Mouse (Mus musculus) CH12.LX (cell line): ENCODE data around the gene Pigk. TPM values are rescaled to one million over a fixed set of nuclear protein-coding genes. Genes with fewer than 3 reads are reported as not detected.

Experiments
- DNase-seq: peaks from one replicate; pipeline ENCODE4 v3.0.0-alpha.2; 2013; ENCODE audit errors: extremely low read depth
- H3K27ac ChIP-seq: 2 replicates; pipeline ENCODE4 v1.5.1; 2012; ENCODE audit warnings: low read depth, mild to moderate bottlenecking, control low read depth, moderate library complexity; ENCODE audit not compliant: insufficient read depth
- H3K27me3 ChIP-seq: replicated peaks from 2 replicates; pipeline ENCODE3; 2012; ENCODE audit warnings: inconsistent platforms
- H3K36me3 ChIP-seq, 2 experiments: replicated peaks in 1 of 2; 2 replicates each; pipeline versions ENCODE3 to v1.6.1; 2012; ENCODE audit warnings: inconsistent platforms in 1 of 2, low read length in 1 of 2, mild to moderate bottlenecking in 1 of 2, mixed read lengths in 1 of 2, moderate library complexity in 1 of 2; ENCODE audit not compliant: control insufficient read depth in 1 of 2, insufficient read depth in 1 of 2
- H3K4me1 ChIP-seq, 2 experiments: 2 replicates each; pipeline ENCODE4 v1.6.1; 2012; ENCODE audit warnings: inconsistent platforms in 1 of 2, moderate library complexity in 1 of 2; ENCODE audit not compliant: insufficient read depth in 2 of 2, control insufficient read depth in 1 of 2
- H3K4me2 ChIP-seq: 2 replicates; pipeline ENCODE4 v1.6.1; 2012; ENCODE audit warnings: low read depth, mild to moderate bottlenecking, control low read depth; ENCODE audit not compliant: poor library complexity, insufficient read depth, severe bottlenecking
- H3K4me3 ChIP-seq, 3 experiments: fragments of 150-350 bp in 1 of 3; sonication (generic) in 1 of 3; replicated peaks in 1 of 3; 2 replicates each; pipeline versions ENCODE3 to v1.5.1; 2011 to 2012; ENCODE audit warnings: low read depth in 2 of 3, low read length in 2 of 3, mild to moderate bottlenecking in 2 of 3, moderate library complexity in 2 of 3, control low read depth in 1 of 3, improper control_type of control experiment in 1 of 3, inconsistent platforms in 1 of 3, mixed read lengths in 1 of 3; ENCODE audit not compliant: poor library complexity in 1 of 3
- H3K79me2 ChIP-seq: replicated peaks from 2 replicates; pipeline ENCODE4 v1.6.1; 2012; ENCODE audit warnings: mild to moderate bottlenecking, moderate library complexity; ENCODE audit not compliant: control insufficient read depth, poor library complexity, insufficient read depth, severe bottlenecking; ENCODE audit errors: extremely low read depth
- H3K9ac ChIP-seq: 2 replicates; pipeline ENCODE4 v1.6.1; 2012; ENCODE audit warnings: low read depth, mild to moderate bottlenecking, control low read depth, moderate library complexity; ENCODE audit not compliant: insufficient read depth
- H3K9me3 ChIP-seq: replicated peaks from 2 replicates; pipeline ENCODE3; 2012; ENCODE audit warnings: low read length, inconsistent platforms, mixed read lengths
- BHLHE40 ChIP-seq: IDR thresholded peaks from 2 replicates; pipeline ENCODE4 v1.6.1; 2011; ENCODE audit warnings: mild to moderate bottlenecking, low read depth, low read length, improper control_type of control experiment
- CHD1 ChIP-seq: IDR thresholded peaks from 2 replicates; pipeline ENCODE4 v1.6.1; 2012; ENCODE audit warnings: low read depth, low read length, improper control_type of control experiment, inconsistent platforms
- CTCF ChIP-seq, 2 experiments: IDR thresholded peaks in 1 of 2; conservative IDR thresholded peaks in 1 of 2; 2 replicates each; pipeline ENCODE4 v1.5.1; 2011 to 2012; ENCODE audit warnings: low read depth in 2 of 2, low read length in 2 of 2, improper control_type of control experiment in 1 of 2, inconsistent platforms in 1 of 2, mild to moderate bottlenecking in 1 of 2, moderate library complexity in 1 of 2
- E2F4 ChIP-seq: IDR thresholded peaks from 2 replicates; pipeline ENCODE4 v1.6.1; 2011; ENCODE audit warnings: low read depth, low read length, improper control_type of control experiment; ENCODE audit not compliant: insufficient replicate concordance
- ELF1 ChIP-seq: IDR thresholded peaks from 2 replicates; pipeline ENCODE4 v1.6.1; 2014; ENCODE audit warnings: low read depth, mild to moderate bottlenecking, inconsistent platforms, low read length, improper control_type of control experiment
- HCFC1 ChIP-seq: IDR thresholded peaks from 2 replicates; pipeline ENCODE4 v1.6.1; 2012; ENCODE audit warnings: low read depth, mild to moderate bottlenecking, inconsistent platforms, low read length, improper control_type of control experiment
- IRF4 ChIP-seq: IDR thresholded peaks from 2 replicates; pipeline ENCODE4 v1.6.1; 2014; ENCODE audit warnings: low read depth, mild to moderate bottlenecking, inconsistent platforms, low read length, improper control_type of control experiment
- MAFK ChIP-seq: IDR thresholded peaks from 2 replicates; pipeline ENCODE4 v1.6.1; 2011; ENCODE audit warnings: low read length, improper control_type of control experiment; ENCODE audit not compliant: insufficient replicate concordance
- MAX ChIP-seq: IDR thresholded peaks from 2 replicates; pipeline ENCODE4 v1.6.1; 2011; ENCODE audit warnings: low read length, improper control_type of control experiment
- MEF2A ChIP-seq: IDR thresholded peaks from 2 replicates; pipeline ENCODE4 v1.6.1; 2014; ENCODE audit warnings: low read depth, mild to moderate bottlenecking, inconsistent platforms, low read length, improper control_type of control experiment, borderline replicate concordance
- MXI1 ChIP-seq: IDR thresholded peaks from 2 replicates; pipeline ENCODE4 v1.6.1; 2011; ENCODE audit warnings: mild to moderate bottlenecking, low read depth, low read length, improper control_type of control experiment
- MYC ChIP-seq: IDR thresholded peaks from 2 replicates; pipeline ENCODE4 v1.6.1; 2011; ENCODE audit warnings: low read depth, mild to moderate bottlenecking, improper control_type of control experiment, low read length
- NELFE ChIP-seq: IDR thresholded peaks from 2 replicates; pipeline ENCODE4 v1.6.1; 2011; ENCODE audit warnings: low read depth, low read length, improper control_type of control experiment
- NRF1 ChIP-seq: IDR thresholded peaks from 2 replicates; pipeline ENCODE4 v1.6.1; 2014; ENCODE audit warnings: low read depth, mild to moderate bottlenecking, inconsistent platforms, low read length, improper control_type of control experiment, moderate library complexity
- PAX5 ChIP-seq: IDR thresholded peaks from 2 replicates; pipeline ENCODE4 v1.6.1; 2012; ENCODE audit warnings: low read length, inconsistent platforms, mixed read lengths
- POLR2AphosphoS2 ChIP-seq: IDR thresholded peaks from 2 replicates; pipeline ENCODE4 v1.6.1; 2011; ENCODE audit warnings: low read depth, low read length, improper control_type of control experiment
- RAD21 ChIP-seq: IDR thresholded peaks from 2 replicates; pipeline ENCODE4 v1.6.1; 2011; ENCODE audit warnings: low read depth, mild to moderate bottlenecking, low read length, improper control_type of control experiment, moderate library complexity
- SMC3 ChIP-seq: IDR thresholded peaks from 2 replicates; pipeline ENCODE4 v1.6.1; 2011; ENCODE audit warnings: low read depth, low read length, improper control_type of control experiment
- TCF12 ChIP-seq: IDR thresholded peaks from 2 replicates; pipeline ENCODE4 v1.6.1; 2014; ENCODE audit warnings: low read depth, mild to moderate bottlenecking, inconsistent platforms, low read length, improper control_type of control experiment
- UBTF ChIP-seq: IDR thresholded peaks from 2 replicates; pipeline ENCODE4 v1.6.1; 2012; ENCODE audit warnings: low read depth, mild to moderate bottlenecking, inconsistent platforms, low read length, improper control_type of control experiment, moderate library complexity
- USF2 ChIP-seq: conservative IDR thresholded peaks from 2 replicates; pipeline ENCODE4 v1.6.1; 2011; ENCODE audit warnings: low read depth, low read length, improper control_type of control experiment
- ZC3H11A ChIP-seq: IDR thresholded peaks from 2 replicates; pipeline ENCODE4 v1.6.1; 2012; ENCODE audit warnings: low read depth, mild to moderate bottlenecking, inconsistent platforms, low read length, improper control_type of control experiment
- ZNF384 ChIP-seq: IDR thresholded peaks from 2 replicates; pipeline ENCODE4 v1.6.1; 2012; ENCODE audit warnings: low read depth, low read length, improper control_type of control experiment, inconsistent platforms
- dilution Hi-C: fragments of 300-500 bp; cut with MboI; formaldehyde crosslinking; loops from 2 replicates; pipeline ENCODE4 v1.14.3; 2020; ENCODE audit warnings: low sequenced_read_pairs; ENCODE audit not compliant: extremely low pct_unique_long_range_greater_than_20kb, extremely low pct_ligation_motif_present
- in situ Hi-C: fragments of 300-500 bp; cut with MboI; formaldehyde crosslinking; loops from 3 replicates; pipeline ENCODE4 v1.14.3; 2019; ENCODE audit warnings: low sequenced_read_pairs, low pct_ligation_motif_present, low pct_unique_long_range_greater_than_20kb, mixed read lengths
- polyA plus RNA-seq: library from polyadenylated mRNA; unstranded; fragments of >175 nt; gene quantifications from 2 replicates; pipeline ENCODE4 v1.2.1, GENCODE M21; 2012; ENCODE audit warnings: low read depth; ENCODE audit not compliant: insufficient read length
- total RNA-seq, 2 experiments: library from RNA; depleted of rRNA; stranded (reverse); fragments of 300-350 nt in 1 of 2; fragments of >200 nt in 1 of 2; gene quantifications; 2 replicates each; pipeline ENCODE4 v1.2.3; 2012 to 2014

The Pigk gene
- total and polyA plus RNA-seq, 3 experiments, result 56.4 to 79.3 (median 67.5) TPM

DNA sequence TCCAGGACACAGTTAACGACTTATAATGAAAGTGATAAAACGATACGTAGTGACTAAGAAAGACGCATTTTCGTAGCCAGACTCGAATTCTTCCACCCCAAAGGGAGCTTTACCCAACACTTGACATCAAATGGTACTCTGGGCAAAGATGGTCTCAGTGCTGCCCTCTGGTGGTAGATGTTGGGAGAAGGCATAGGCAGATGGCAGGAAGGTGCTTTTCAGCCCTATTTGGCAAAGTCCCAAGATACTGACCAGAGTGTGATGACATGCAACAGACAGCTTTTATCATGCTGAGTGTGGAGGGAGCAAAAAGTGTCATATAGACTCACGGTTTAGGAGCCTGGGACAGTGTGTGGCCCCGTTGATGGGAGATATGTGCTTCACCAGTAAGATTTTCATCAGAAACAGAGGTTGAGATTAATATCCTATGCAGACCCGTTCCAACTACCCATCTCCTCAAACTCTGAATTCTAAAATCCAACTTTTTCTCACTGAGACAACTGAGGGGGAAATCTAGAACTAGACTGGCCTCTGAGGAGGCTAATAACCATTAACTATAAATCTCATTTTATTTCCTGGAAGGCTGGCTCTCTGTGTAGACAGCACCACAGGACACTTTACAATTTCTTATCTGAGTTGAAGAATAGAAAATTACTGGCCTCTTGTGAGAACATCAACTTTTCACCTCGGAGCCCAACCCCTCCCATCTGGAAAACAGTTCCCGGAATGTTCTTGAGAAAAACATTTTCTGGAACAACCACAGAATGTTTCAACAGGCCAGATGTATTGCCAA is 244.7 kb downstream of the Pigk start:
- no peak overlapping the region for H3K9ac ChIP-seq
- in situ Hi-C loops, result no loop called here
- no peaks in the 10 kb centered on the region for H3K36me3 ChIP-seq

DNA sequence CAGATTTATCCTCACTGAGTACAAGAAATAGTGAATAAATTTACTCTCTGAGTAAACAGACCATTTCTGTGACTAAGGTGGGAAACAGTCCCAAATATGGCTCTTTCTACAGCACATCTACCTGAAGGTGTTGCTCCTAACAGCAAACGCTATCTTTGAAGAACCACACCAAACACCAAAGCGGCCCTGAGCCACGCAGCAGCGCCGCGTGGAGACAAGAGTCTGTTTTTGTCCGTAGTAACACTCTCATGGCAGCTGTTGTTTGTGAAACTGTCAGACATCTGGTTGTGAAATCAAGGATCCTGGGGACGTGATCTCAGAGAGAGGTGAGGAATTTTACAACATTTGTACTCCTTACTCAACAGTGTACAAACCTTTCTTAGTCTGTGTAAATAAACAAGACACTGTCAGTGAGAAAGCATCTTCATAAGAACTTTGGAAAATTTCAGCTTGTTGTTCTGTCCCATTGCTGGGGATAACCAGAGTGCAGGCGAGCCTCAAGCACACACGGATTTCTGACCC is 248.0 kb downstream of the Pigk start:
- in situ Hi-C loops, result no loop called here

More for the DNA sequence above, 244.7 kb downstream of the Pigk start:
- no peaks in the 10 kb centered on the region for H3K27me3 ChIP-seq
- H3K9me3 ChIP-seq, result no peaks in the 10 kb centered on the region
- dilution Hi-C loops, result no loop called here
- no peak overlapping the region for H3K4me3 ChIP-seq
- no peak overlapping the region for H3K27ac ChIP-seq
- no peaks in the 10 kb centered on the region for H3K79me2 ChIP-seq
- peak; percentile 93 for DNase-seq
- TF ChIP-seq SMC3, result peak; percentile 98
- TF ChIP-seq MAFK, result no peak
- peak; percentile 82 for TF ChIP-seq RAD21
- no peak for TF ChIP-seq E2F4
- TF ChIP-seq ZC3H11A, result peak; percentile 73
- TF ChIP-seq TCF12, result no peak
- TF ChIP-seq NRF1, result no peak
- TF ChIP-seq HCFC1, result no peak
- TF ChIP-seq BHLHE40, result no peak
- TF ChIP-seq NELFE, result no peak
- TF ChIP-seq ELF1, result no peak
- no peak for TF ChIP-seq ZNF384
- no peak for TF ChIP-seq MEF2A
- no peak; the same call in 1 of the 2 replicates for TF ChIP-seq MYC
- no peak for TF ChIP-seq USF2
- TF ChIP-seq MAX, result no peak
- no peak for TF ChIP-seq POLR2AphosphoS2
- no peak for TF ChIP-seq MXI1
- no peak for TF ChIP-seq CHD1
- TF ChIP-seq PAX5, result no peak
- 0 out of 2 replicates have a peak, but pooled peaks have one; percentile 53 for TF ChIP-seq UBTF
- TF ChIP-seq IRF4, result peak; percentile 41; the same call in 1 of the 2 replicates
- peak; percentile 94 to 99 for TF ChIP-seq CTCF (conservative IDR thresholded peaks at IDR 0.05 in 1 of 2, IDR thresholded peaks at IDR 0.05 in 1 of 2; ENCODE audit: low read depth in 2 of 2, low read length in 2 of 2)
- H3K4me2 ChIP-seq, result no peak overlapping the region
- no peaks in the 10 kb centered on the region for H3K4me1 ChIP-seq

More for the DNA sequence above, 248.0 kb downstream of the Pigk start:
- Histone ChIP-seq H3K79me2 (no peaks in the 10 kb centered on the region), H3K9ac (no peak overlapping the region)
- no peak for TF ChIP-seq SMC3
- TF ChIP-seq, all 38 proteins: peak for 0
- H3K27ac ChIP-seq, result no peak overlapping the region
- H3K4me1 ChIP-seq, result peaks cover 0 to 3% of the 10 kb centered on the region in 2 experiments; a peak in 1 of 4 replicates
- H3K36me3 ChIP-seq, result no peaks in the 10 kb centered on the region
- no peak for DNase-seq
- dilution Hi-C loops, result no loop called here
- H3K27me3 ChIP-seq, result no peaks in the 10 kb centered on the region
- no peak overlapping the region for H3K4me2 ChIP-seq
- no peaks in the 10 kb centered on the region for H3K9me3 ChIP-seq
- H3K4me3 ChIP-seq, result no peak overlapping the region
